Comparison of ENCODE assay signal across 11 mouse cellular contexts in genomic region chr6:121081288-121082093, GRCm38 (mm10). TPM values are rescaled to one million over a fixed set of nuclear protein-coding genes. Genes with fewer than 3 reads are reported as not detected.
A peak's percentile ranks its signal among the peaks of the same experiment; 100 is the strongest.
DNase-seq lines count a peak whose midpoint lies in the region; ATAC-seq and TF ChIP-seq lines count a peak whose summit lies in the region.
"Had no signal": no experiment of that assay in that cellular context is flagged by ENCODE, and none has a peak within 500 bp of the region (broad histone marks: within the 10 kb centered on the region; RNA-seq: fewer than 3 reads in every experiment).

No protein-coding gene starts in this region.

- intact Hi-C loops in left cerebral cortex, postnatal 10 days (cut with DNase I), result no loop called here

- H3K9me3 ChIP-seq in kidney, embryonic 15.5 days (replicated peaks), result no peaks in the 10 kb centered on the region
- H3K9me3 ChIP-seq in hindbrain, embryonic 12.5 days (replicated peaks), result no peaks in the 10 kb centered on the region
- no peaks in the 10 kb centered on the region for H3K9me3 ChIP-seq in midbrain, embryonic 15.5 days
- H3K9me3 ChIP-seq in intestine, postnatal 0 days (ENCODE audit: control insufficient read depth), result no peaks in the 10 kb centered on the region
- H3K9me3 ChIP-seq: limb, embryonic 15.5 days had no signal

- peak; percentile 43 for ATAC-seq in kidney, embryonic 15.5 days (replicated peaks; ENCODE audit: low FRiP score)
- ATAC-seq in hindbrain, embryonic 12.5 days (ENCODE audit: low FRiP score), result peak; percentile 62
- ATAC-seq in midbrain, embryonic 15.5 days (replicated peaks), result 0 out of 2 replicates have a peak, but pooled peaks have one; percentile 15
- ATAC-seq in intestine, postnatal 0 days, result no peak

- H3K4me1 ChIP-seq in kidney, embryonic 15.5 days, result peaks cover 58% of the 10 kb centered on the region
- peaks cover 32% of the 10 kb centered on the region for H3K4me1 ChIP-seq in hindbrain, embryonic 12.5 days
- peaks cover 26% of the 10 kb centered on the region for H3K4me1 ChIP-seq in midbrain, embryonic 15.5 days
- 0 out of 2 replicates have a peak, but pooled peaks cover 2% of the 10 kb centered on the region for H3K4me1 ChIP-seq in intestine, postnatal 0 days (replicated peaks; ENCODE audit: control insufficient read depth, insufficient read depth, low read length)

- no peaks in the 10 kb centered on the region for H3K36me3 ChIP-seq in kidney, embryonic 15.5 days
- H3K36me3 ChIP-seq in hindbrain, embryonic 12.5 days, result no peaks in the 10 kb centered on the region
- H3K36me3 ChIP-seq in midbrain, embryonic 15.5 days (replicated peaks), result no peaks in the 10 kb centered on the region
- H3K36me3 ChIP-seq in intestine, postnatal 0 days (ENCODE audit: control insufficient read depth, insufficient read depth), result no peaks in the 10 kb centered on the region; the same call in 1 of the 2 replicates
- H3K36me3 ChIP-seq: limb, embryonic 15.5 days had no signal

- no peaks in the 10 kb centered on the region for H3K27me3 ChIP-seq in kidney, embryonic 15.5 days
- no peaks in the 10 kb centered on the region for H3K27me3 ChIP-seq in hindbrain, embryonic 12.5 days
- H3K27me3 ChIP-seq in midbrain, embryonic 15.5 days (replicated peaks), result no peaks in the 10 kb centered on the region
- H3K27me3 ChIP-seq in intestine, postnatal 0 days (replicated peaks; ENCODE audit: control insufficient read depth, insufficient read depth, low read length), result no peaks in the 10 kb centered on the region
- H3K27me3 ChIP-seq: limb, embryonic 15.5 days had no signal

- peak overlapping the region; percentile 64; the same call in 1 of the 2 replicates for H3K27ac ChIP-seq in kidney, embryonic 15.5 days
- no peak overlapping the region for H3K27ac ChIP-seq in hindbrain, embryonic 12.5 days
- H3K27ac ChIP-seq in midbrain, embryonic 15.5 days, result no peak overlapping the region
- H3K27ac ChIP-seq in intestine, postnatal 0 days (ENCODE audit: low read depth, low read length), result no peak overlapping the region
- H3K27ac ChIP-seq: limb, embryonic 15.5 days had no signal

- no peak overlapping the region for H3K9ac ChIP-seq in kidney, embryonic 15.5 days
- no peak overlapping the region for H3K9ac ChIP-seq in hindbrain, embryonic 12.5 days
- no peak overlapping the region for H3K9ac ChIP-seq in midbrain, embryonic 15.5 days
- H3K9ac ChIP-seq in intestine, postnatal 0 days (ENCODE audit: low read depth, low read length), result no peak overlapping the region
- H3K9ac ChIP-seq: limb, embryonic 15.5 days had no signal

- 58% methylated on average over 26 of the region's 26 CpGs for WGBS in kidney, embryonic 15.5 days
- WGBS in hindbrain, embryonic 12.5 days, result 47% methylated on average over 26 of the region's 26 CpGs
- WGBS in midbrain, embryonic 15.5 days, result 52% methylated on average over 26 of the region's 26 CpGs
- 60% methylated on average over 26 of the region's 26 CpGs for WGBS in intestine, postnatal 0 days

- H3K4me3 ChIP-seq in kidney, embryonic 15.5 days (replicated peaks), result no peak overlapping the region
- H3K4me3 ChIP-seq in hindbrain, embryonic 12.5 days, result no peak overlapping the region
- no peak overlapping the region for H3K4me3 ChIP-seq in midbrain, embryonic 15.5 days
- no peak overlapping the region for H3K4me3 ChIP-seq in intestine, postnatal 0 days (ENCODE audit: low read depth, low read length)
- H3K4me3 ChIP-seq: limb, embryonic 15.5 days had no signal

- peak; percentile 61 for DNase-seq in adrenal gland, postnatal 10 days
- DNase-seq in adrenal gland, postnatal 36 days, result no peak
- DNase-seq in kidney, postnatal 14 days, result no peak
- DNase-seq in left cerebral cortex, postnatal 10 days (ENCODE audit: extremely low spot score in 1 of 2, low spot score in 2 of 2), result no peak
- DNase-seq: gastrocnemius, postnatal 10 days; thymus, adult 2 months had no signal

- peak overlapping the region; percentile 21 for H3K4me2 ChIP-seq in kidney, embryonic 15.5 days
- no peak overlapping the region for H3K4me2 ChIP-seq in hindbrain, embryonic 12.5 days (replicated peaks)
- no peak overlapping the region for H3K4me2 ChIP-seq in midbrain, embryonic 15.5 days
- no peak overlapping the region for H3K4me2 ChIP-seq in intestine, postnatal 0 days (replicated peaks; ENCODE audit: low read depth)
- H3K4me2 ChIP-seq: limb, embryonic 15.5 days had no signal

- no peak for TF ChIP-seq CTCF in intestine, postnatal 0 days (IDR thresholded peaks at IDR 0.05; ENCODE audit: low read depth)

RNA-seq across cellular contexts. Expression of gene Mical3, which starts 49.3 kb away (rescaled TPM):
- 10 to 100 TPM; 43.0 to 75.5 TPM for total RNA-seq in adrenal gland, postnatal 10 days (2021)
- 10 to 100 TPM; 47.4 to 48.7 TPM for total RNA-seq in adrenal gland, postnatal 36 days (2021)
- polyA plus RNA-seq in kidney, embryonic 15.5 days (2015; fragmentation: Nextera tagmentation; extraction: Ambion mirVana), result 12.0 and 13.1 TPM in 2 replicates
- 20.7 and 22.7 TPM in 2 replicates for polyA plus RNA-seq in hindbrain, embryonic 12.5 days (2016; fragmentation: Nextera tagmentation; extraction: Ambion mirVana)
- 43.1 and 50.0 TPM in 2 replicates for polyA plus RNA-seq in midbrain, embryonic 15.5 days (2015; fragmentation: Nextera tagmentation; extraction: Ambion mirVana)
- total RNA-seq in left cerebral cortex, postnatal 10 days (2021), result 100 to 1,000 TPM; 110 to 111 TPM
- polyA plus RNA-seq in intestine, postnatal 0 days (2015; fragmentation: Nextera tagmentation; extraction: Ambion mirVana), result 3.6 and 4.5 TPM in 2 replicates
